Mouse (Mus musculus) heart, embryonic 12.5 days (tissue): ENCODE results near the gene Polr2i. TPM values are rescaled to one million over a fixed set of nuclear protein-coding genes. Genes with fewer than 3 reads are reported as not detected.
"Not testable (repeated sequence)": the region's sequence is repeated elsewhere in the genome, so short reads cannot be mapped to it uniquely, and the experiment has no call there.

ENCODE experiments used
- ATAC-seq: fragments of 200-750 bp; cut with Nextera tagmentation; 2 replicates; pipeline ENCODE4 v1.8.0; 2017; ENCODE audit warnings: moderate TSS enrichment, moderate library complexity; ENCODE audit not compliant: insufficient number of reproducible peaks, low FRiP score
- H3K27ac ChIP-seq: fragments of 300-500 bp; sonication (generic); 2 replicates; pipeline ENCODE4 v1.5.1; 2016; ENCODE audit warnings: mild to moderate bottlenecking, moderate library complexity; ENCODE audit not compliant: poor library complexity, severe bottlenecking
- H3K27me3 ChIP-seq: fragments of 300-500 bp; sonication (generic); replicated peaks from 2 replicates; pipeline ENCODE4 v1.6.1; 2016; ENCODE audit warnings: mild to moderate bottlenecking, moderate library complexity
- H3K36me3 ChIP-seq: fragments of 300-500 bp; sonication (generic); 2 replicates; pipeline ENCODE4 v1.6.1; 2016; ENCODE audit warnings: mild to moderate bottlenecking, moderate library complexity
- H3K4me1 ChIP-seq: fragments of 300-500 bp; sonication (generic); replicated peaks from 2 replicates; pipeline ENCODE4 v1.6.1; 2016; ENCODE audit warnings: mild to moderate bottlenecking
- H3K4me2 ChIP-seq: fragments of 300-500 bp; sonication (generic); 2 replicates; pipeline ENCODE4 v1.6.1; 2016; ENCODE audit warnings: mild to moderate bottlenecking, moderate library complexity
- H3K4me3 ChIP-seq: fragments of 300-500 bp; sonication (generic); 2 replicates; pipeline ENCODE4 v1.5.1; 2016; ENCODE audit warnings: mild to moderate bottlenecking
- H3K9ac ChIP-seq: fragments of 300-500 bp; sonication (generic); 2 replicates; pipeline ENCODE4 v1.6.1; 2016; ENCODE audit warnings: mild to moderate bottlenecking, moderate library complexity
- H3K9me3 ChIP-seq: fragments of 300-500 bp; sonication (generic); replicated peaks from 2 replicates; pipeline ENCODE4 v1.6.1; 2016; ENCODE audit warnings: mild to moderate bottlenecking, moderate library complexity
- WGBS: fragments of 180-500 bp; shearing (Covaris S2); methylation state at CpG from one replicate; pipeline ENCODE4 v1.1.7; 2016; 5-methylcytosine and 5-hydroxymethylcytosine counted together
- polyA plus RNA-seq: library from polyadenylated mRNA; unstranded; fragments of >200 nt; fragmentation: Nextera tagmentation; extraction: Ambion mirVana; gene quantifications from 2 replicates; pipeline ENCODE4 v1.2.1, GENCODE M21; 2016

The Polr2i gene
- polyA plus RNA-seq, 1 experiment from 2014 or later = 105 TPM

GRCm38 (mm10) chr7:30232631-30233148 is 942 bp downstream of the Polr2i start:
- 4% methylated on average over 24 of the region's 24 CpGs for WGBS
- Histone ChIP-seq H3K9ac (peak overlapping the region; percentile 89), H3K4me1 (peaks cover 19% of the 10 kb centered on the region), H3K9me3 (no peaks in the 10 kb centered on the region), H3K27me3 (no peaks in the 10 kb centered on the region), H3K4me2 (peak overlapping the region; percentile 86), H3K27ac (peak overlapping the region; percentile 91), H3K36me3 (peaks cover 36% of the 10 kb centered on the region), H3K4me3 (peak overlapping the region; percentile 89)
- ATAC-seq = no peak

GRCm38 (mm10) chr7:30233387-30233786 is 1.6 kb downstream of the Polr2i start:
- peak overlapping the region; percentile 86 for H3K4me2 ChIP-seq
- H3K9me3 ChIP-seq = no peaks in the 10 kb centered on the region
- peak overlapping the region; percentile 29; the same call in 1 of the 2 replicates for H3K9ac ChIP-seq
- WGBS = 87% methylated on average over 20 of the region's 20 CpGs
- H3K4me1 ChIP-seq = peaks cover 19% of the 10 kb centered on the region
- ATAC-seq = no peak
- no peak overlapping the region for H3K27ac ChIP-seq
- H3K4me3 ChIP-seq = peak overlapping the region; percentile 89
- H3K36me3 ChIP-seq = peaks cover 29% of the 10 kb centered on the region
- no peaks in the 10 kb centered on the region for H3K27me3 ChIP-seq

- WGBS = 91% methylated on average over 15 of the region's 15 CpGs
- Histone ChIP-seq H3K4me1 (peaks cover 19% of the 10 kb centered on the region), H3K4me2 (no peak overlapping the region), H3K36me3 (peaks cover 26% of the 10 kb centered on the region), H3K27me3 (no peaks in the 10 kb centered on the region), H3K9me3 (no peaks in the 10 kb centered on the region), H3K9ac (no peak overlapping the region), H3K4me3 (no peak overlapping the region), H3K27ac (no peak overlapping the region)
- no peak for ATAC-seq
Observed at GRCm38 (mm10) chr7:30234276-30234858, 2.6 kb downstream of the Polr2i start.

- H3K27ac ChIP-seq = no peak overlapping the region
- H3K4me2 ChIP-seq = no peak overlapping the region
- H3K36me3 ChIP-seq = peaks cover 22% of the 10 kb centered on the region
- no peak overlapping the region for H3K9ac ChIP-seq
- no peak for ATAC-seq
- no peaks in the 10 kb centered on the region for H3K9me3 ChIP-seq
- H3K4me3 ChIP-seq = no peak overlapping the region
- H3K27me3 ChIP-seq = no peaks in the 10 kb centered on the region
- 82% methylated on average over 8 of the region's 8 CpGs for WGBS
- H3K4me1 ChIP-seq = peaks cover 19% of the 10 kb centered on the region
Observed at GRCm38 (mm10) chr7:30235091-30235490, 3.3 kb downstream of the Polr2i start.

- no peak within 1 kb of the TSS for H3K4me3 ChIP-seq
- H3K9me3 ChIP-seq = no peaks in the 10 kb centered on the region
- H3K9ac ChIP-seq = no peak within 1 kb of the TSS
- peaks cover 16% of the 10 kb centered on the region for H3K4me1 ChIP-seq
- 81% methylated on average over 4 of the region's 4 CpGs for WGBS
- no peaks in the 10 kb centered on the region for H3K27me3 ChIP-seq
- H3K4me2 ChIP-seq = no peak within 1 kb of the TSS
- no peak for ATAC-seq
- no peak within 1 kb of the TSS for H3K27ac ChIP-seq
- H3K36me3 ChIP-seq = peaks cover 28% of the 10 kb centered on the region
Observed at GRCm38 (mm10) chr7:30235625-30236024, 3.9 kb downstream of the Polr2i start, which contains the start of gene Ovol3. TSS of gene Ovol3 (minus strand) at chr7:30235725.

GRCm38 (mm10) chr7:30237374-30237773 is 5.6 kb downstream of the Polr2i start:
- 78% methylated on average over 3 of the region's 3 CpGs for WGBS
- ATAC-seq, H3K9me3 ChIP-seq, H3K9ac ChIP-seq, H3K4me3 ChIP-seq, H3K27ac ChIP-seq, H3K27me3 ChIP-seq, H3K4me2 ChIP-seq: not testable (repeated sequence)
- H3K36me3 ChIP-seq = peaks cover 45% of the 10 kb centered on the region
- peaks cover 11% of the 10 kb centered on the region; the same call in 1 of the 2 replicates for H3K4me1 ChIP-seq

GRCm38 (mm10) chr7:30251956-30252954 is 20.5 kb downstream of the Polr2i start:
- WGBS = 83% methylated on average over 12 of the region's 12 CpGs
- peaks cover 57% of the 10 kb centered on the region for H3K36me3 ChIP-seq
- no peak for ATAC-seq

GRCm38 (mm10) chr7:30265041-30265440 is 33.3 kb downstream of the Polr2i start:
- WGBS = 80% methylated on average over 2 of the region's 2 CpGs
- H3K36me3 ChIP-seq = peaks cover 62% of the 10 kb centered on the region
- ATAC-seq = no peak

More at GRCm38 (mm10) chr7:30251956-30252954, 20.5 kb downstream of the Polr2i start:
- no peak overlapping the region for H3K9ac ChIP-seq
- H3K4me1 ChIP-seq = no peaks in the 10 kb centered on the region
- H3K27me3 ChIP-seq = no peaks in the 10 kb centered on the region
- H3K4me2 ChIP-seq = no peak overlapping the region
- H3K27ac ChIP-seq = no peak overlapping the region
- H3K9me3 ChIP-seq = no peaks in the 10 kb centered on the region
- H3K4me3 ChIP-seq = no peak overlapping the region

GRCm38 (mm10) chr7:30265531-30265930 is 33.8 kb downstream of the Polr2i start:
- H3K4me1 ChIP-seq = peaks cover 8% of the 10 kb centered on the region
- no peaks in the 10 kb centered on the region for H3K9me3 ChIP-seq
- no peaks in the 10 kb centered on the region for H3K27me3 ChIP-seq
- no peak overlapping the region for H3K27ac ChIP-seq
- no peak for ATAC-seq
- no peak overlapping the region for H3K4me3 ChIP-seq
- 89% methylated on average over 5 of the region's 5 CpGs for WGBS
- peaks cover 67% of the 10 kb centered on the region for H3K36me3 ChIP-seq
- no peak overlapping the region for H3K4me2 ChIP-seq
- H3K9ac ChIP-seq = no peak overlapping the region

More at GRCm38 (mm10) chr7:30265041-30265440, 33.3 kb downstream of the Polr2i start:
- no peaks in the 10 kb centered on the region for H3K9me3 ChIP-seq
- no peak overlapping the region for H3K9ac ChIP-seq
- H3K27me3 ChIP-seq = no peaks in the 10 kb centered on the region
- peaks cover 8% of the 10 kb centered on the region for H3K4me1 ChIP-seq
- no peak overlapping the region for H3K4me2 ChIP-seq
- H3K27ac ChIP-seq = no peak overlapping the region
- no peak overlapping the region for H3K4me3 ChIP-seq

- H3K36me3 ChIP-seq = peaks cover 69% of the 10 kb centered on the region
- no peak for ATAC-seq
Observed at GRCm38 (mm10) chr7:30265935-30266334, 34.2 kb downstream of the Polr2i start.

GRCm38 (mm10) chr7:30266780-30267179 is 35.0 kb downstream of the Polr2i start:
- Histone ChIP-seq H3K4me2 (no peak overlapping the region), H3K27me3 (no peaks in the 10 kb centered on the region), H3K9me3 (no peaks in the 10 kb centered on the region), H3K9ac (no peak overlapping the region), H3K36me3 (peaks cover 68% of the 10 kb centered on the region), H3K4me1 (peaks cover 8% of the 10 kb centered on the region), H3K27ac (peak overlapping the region; percentile 5; the same call in 1 of the 2 replicates), H3K4me3 (no peak overlapping the region)
- 45% methylated on average over 3 of the region's 3 CpGs for WGBS
- no peak for ATAC-seq

More at GRCm38 (mm10) chr7:30265935-30266334, 34.2 kb downstream of the Polr2i start:
- H3K4me1 ChIP-seq = peaks cover 8% of the 10 kb centered on the region
- H3K27me3 ChIP-seq = no peaks in the 10 kb centered on the region
- H3K4me3 ChIP-seq = no peak overlapping the region
- no peak overlapping the region for H3K4me2 ChIP-seq
- WGBS = 84% methylated on average over 7 of the region's 7 CpGs
- H3K27ac ChIP-seq = no peak overlapping the region
- no peak overlapping the region for H3K9ac ChIP-seq
- H3K9me3 ChIP-seq = no peaks in the 10 kb centered on the region
